Mouse (Mus musculus) thymus, adult 2 months (tissue): ENCODE results near the gene Isg20l2.

ENCODE experiments used
- CTCF ChIP-seq: fragments of 200-500 bp; IDR thresholded peaks from 2 replicates; pipeline ENCODE4 v1.5.1; 2012; ENCODE audit warnings: mild to moderate bottlenecking, control low read depth, low read length, moderate library complexity, borderline replicate concordance; ENCODE audit not compliant: control insufficient read depth, poor library complexity, insufficient read depth; ENCODE audit errors: extremely low read depth
- POLR2A ChIP-seq: fragments of 200-500 bp; IDR thresholded peaks from 2 replicates; pipeline ENCODE4 v1.6.1; 2012; ENCODE audit warnings: mild to moderate bottlenecking, low read length, control low read depth, moderate library complexity; ENCODE audit not compliant: control insufficient read depth, poor library complexity, insufficient read depth; ENCODE audit errors: extremely low read depth

- TF ChIP-seq POLR2A: no peak
- no peak for TF ChIP-seq CTCF
These were observed 27.9 kb downstream of the Isg20l2 start for GRCm38 (mm10) chr3:87958056-87958455.
